Mouse (Mus musculus) midbrain, embryonic 13.5 days (tissue): Measurements from ENCODE around the gene Ccdc169. TPM values are rescaled to one million over a fixed set of nuclear protein-coding genes. Genes with fewer than 3 reads are reported as not detected.
"Not testable (repeated sequence)": the region's sequence is repeated elsewhere in the genome, so short reads cannot be mapped to it uniquely, and the experiment has no call there.

Experiments used
- ATAC-seq: fragments of 200-750 bp; cut with Nextera tagmentation; 2 replicates; pipeline ENCODE4 v1.8.0; 2017; ENCODE audit warnings: mild to moderate bottlenecking, moderate TSS enrichment, moderate library complexity
- H3K27ac ChIP-seq: fragments of 300-500 bp; sonication (generic); 2 replicates; pipeline ENCODE4 v1.5.1; 2015; ENCODE audit warnings: inconsistent platforms, mild to moderate bottlenecking, moderate library complexity
- H3K27me3 ChIP-seq: fragments of 300-500 bp; sonication (generic); 2 replicates; pipeline ENCODE4 v1.6.1; 2015; ENCODE audit warnings: mild to moderate bottlenecking, inconsistent platforms
- H3K36me3 ChIP-seq: fragments of 300-500 bp; sonication (generic); 2 replicates; pipeline ENCODE4 v1.6.1; 2015; ENCODE audit warnings: mild to moderate bottlenecking, inconsistent platforms
- H3K4me1 ChIP-seq: fragments of 300-500 bp; sonication (generic); replicated peaks from 2 replicates; pipeline ENCODE4 v1.6.1; 2015; ENCODE audit warnings: inconsistent platforms
- H3K4me2 ChIP-seq: fragments of 300-500 bp; sonication (generic); replicated peaks from 2 replicates; pipeline ENCODE4 v1.6.1; 2015; ENCODE audit warnings: moderate library complexity, mild to moderate bottlenecking, inconsistent platforms
- H3K4me3 ChIP-seq: fragments of 300-500 bp; sonication (generic); replicated peaks from 2 replicates; pipeline ENCODE4 v1.5.1; 2015; ENCODE audit warnings: mild to moderate bottlenecking, inconsistent platforms
- H3K9ac ChIP-seq: fragments of 300-500 bp; sonication (generic); replicated peaks from 2 replicates; pipeline ENCODE4 v1.6.1; 2015; ENCODE audit warnings: mild to moderate bottlenecking, inconsistent platforms
- H3K9me3 ChIP-seq: fragments of 300-500 bp; sonication (generic); 2 replicates; pipeline ENCODE4 v1.6.1; 2016; ENCODE audit warnings: mild to moderate bottlenecking, inconsistent platforms
- WGBS: fragments of 180-500 bp; shearing (Covaris S2); methylation state at CpG from one replicate; pipeline ENCODE4 v1.1.7; 2015; 5-methylcytosine and 5-hydroxymethylcytosine counted together
- polyA plus RNA-seq: library from polyadenylated mRNA; unstranded; fragments of >200 nt; fragmentation: Nextera tagmentation; extraction: Ambion mirVana; gene quantifications from 2 replicates; pipeline ENCODE4 v1.2.1, GENCODE M21; 2015

Gene Ccdc169
- polyA plus RNA-seq, 1 experiment from 2014 or later: 0.05 TPM

DNA sequence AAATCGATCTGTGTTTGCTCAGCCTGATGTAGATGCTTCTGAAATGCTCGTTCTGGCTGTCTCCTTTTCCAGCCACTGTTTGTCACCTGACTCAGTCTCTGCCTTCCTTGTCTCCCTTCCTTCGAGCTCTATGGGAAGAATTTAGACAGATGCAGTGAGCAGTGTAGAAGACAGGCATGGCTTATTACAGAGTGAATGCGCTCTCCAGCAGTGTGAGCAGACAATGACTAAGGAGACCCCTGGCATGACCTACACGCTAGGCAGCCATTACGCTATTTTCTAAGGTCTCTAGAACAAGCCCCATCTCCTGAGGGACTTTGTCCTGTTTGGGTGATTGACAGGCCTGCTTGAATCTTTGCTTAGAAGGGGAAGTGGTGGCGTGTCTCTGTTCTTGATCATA lies 24.0 kb downstream of the Ccdc169 start:
- Histone ChIP-seq H3K4me3 (no peak overlapping the region), H3K27me3 (no peaks in the 10 kb centered on the region), H3K4me1 (peaks cover 16% of the 10 kb centered on the region), H3K36me3 (no peaks in the 10 kb centered on the region), H3K27ac (peak overlapping the region; percentile 30), H3K9ac (no peak overlapping the region), H3K9me3 (no peaks in the 10 kb centered on the region), H3K4me2 (no peak overlapping the region)
- WGBS: 38% methylated on average over 7 of the region's 7 CpGs
- peak; percentile 83 for ATAC-seq

DNA sequence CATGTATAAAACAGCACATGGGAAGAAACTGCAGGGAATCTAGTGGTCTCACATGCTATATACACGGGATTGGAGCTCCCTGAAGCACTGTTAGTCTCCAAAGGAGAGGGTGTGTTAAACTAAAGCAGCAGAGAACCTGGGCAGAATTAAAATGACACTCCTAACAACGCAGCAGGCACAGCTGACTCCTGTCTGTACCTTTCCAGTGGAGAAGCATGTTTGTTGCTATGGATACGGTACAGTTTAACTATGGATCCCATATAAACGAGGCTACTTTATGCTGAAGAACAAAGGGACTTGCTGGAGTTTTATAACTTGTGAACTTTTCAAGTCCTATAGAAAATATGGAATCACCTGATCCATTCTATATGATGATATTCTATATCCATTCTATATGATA lies 26.4 kb downstream of the Ccdc169 start:
- no peaks in the 10 kb centered on the region for H3K27me3 ChIP-seq
- no peaks in the 10 kb centered on the region for H3K36me3 ChIP-seq
- no peak overlapping the region for H3K4me2 ChIP-seq
- H3K9ac ChIP-seq: no peak overlapping the region
- H3K9me3 ChIP-seq: no peaks in the 10 kb centered on the region
- H3K4me1 ChIP-seq: 0 out of 2 replicates have a peak, but pooled peaks cover 8% of the 10 kb centered on the region
- WGBS: 72% methylated on average over 4 of the region's 4 CpGs
- ATAC-seq: no peak
- no peak overlapping the region for H3K27ac ChIP-seq
- no peak overlapping the region for H3K4me3 ChIP-seq

- ATAC-seq: no peak
- 73% methylated on average over 3 of the region's 3 CpGs for WGBS
- H3K36me3 ChIP-seq: no peaks in the 10 kb centered on the region
- no peak overlapping the region for H3K9ac ChIP-seq
- no peaks in the 10 kb centered on the region for H3K4me1 ChIP-seq
- no peak overlapping the region for H3K4me2 ChIP-seq
- no peaks in the 10 kb centered on the region for H3K27me3 ChIP-seq
- no peaks in the 10 kb centered on the region for H3K9me3 ChIP-seq
- no peak overlapping the region for H3K4me3 ChIP-seq
- no peak overlapping the region for H3K27ac ChIP-seq
Observed at GRCm38 (mm10) chr3:55172478-55172877, 35.3 kb downstream of the Ccdc169 start.

DNA sequence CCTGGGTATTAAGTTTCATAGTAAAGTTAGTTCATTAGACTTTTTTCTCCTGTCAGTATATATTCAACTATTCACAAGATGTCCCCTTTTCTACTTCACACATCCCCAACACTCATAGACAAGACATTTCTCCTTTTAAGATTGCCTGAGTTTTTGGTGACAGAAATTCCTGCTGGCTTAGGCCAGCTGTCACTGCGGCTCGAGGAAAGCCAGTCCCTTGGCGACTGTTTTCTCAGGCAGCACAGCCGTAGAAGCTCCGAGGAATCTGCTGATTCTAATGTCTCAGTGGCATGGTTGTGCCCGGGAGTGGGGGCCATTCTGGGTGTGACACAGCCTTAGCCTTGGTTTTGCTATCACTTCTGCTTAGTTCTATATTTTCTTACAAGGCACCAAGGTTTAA lies 40.1 kb downstream of the Ccdc169 start:
- H3K36me3 ChIP-seq: no peaks in the 10 kb centered on the region
- no peak overlapping the region for H3K4me2 ChIP-seq
- H3K4me3 ChIP-seq: no peak overlapping the region
- H3K27ac ChIP-seq: no peak overlapping the region
- H3K9ac ChIP-seq: no peak overlapping the region
- no peaks in the 10 kb centered on the region for H3K9me3 ChIP-seq
- 54% methylated on average over 6 of the region's 6 CpGs for WGBS
- H3K4me1 ChIP-seq: peaks cover 5% of the 10 kb centered on the region; the same call in 1 of the 2 replicates
- no peak for ATAC-seq
- H3K27me3 ChIP-seq: no peaks in the 10 kb centered on the region

- no peak within 1 kb of the TSS for H3K9ac ChIP-seq
- WGBS: 94% methylated on average over 22 of the region's 22 CpGs
- no peak within 1 kb of the TSS for H3K4me2 ChIP-seq
- no peak within 1 kb of the TSS for H3K27ac ChIP-seq
- no peaks in the 10 kb centered on the region for H3K9me3 ChIP-seq
- ATAC-seq: peak; percentile 34; the same call in 1 of the 2 replicates
- peaks cover 8% of the 10 kb centered on the region; the same call in 1 of the 2 replicates for H3K4me1 ChIP-seq
- H3K27me3 ChIP-seq: no peaks in the 10 kb centered on the region
- no peaks in the 10 kb centered on the region for H3K36me3 ChIP-seq
- no peak within 1 kb of the TSS for H3K4me3 ChIP-seq
Observed at GRCm38 (mm10) chr3:55181766-55182165, 44.6 kb downstream of the Ccdc169 start, which contains the start of gene Sohlh2. Gene Sohlh2, plus strand, starts transcription at chr3:55182028.

GRCm38 (mm10) chr3:55191668-55192067 lies 54.5 kb downstream of the Ccdc169 start:
- Histone ChIP-seq H3K9me3 (no peaks in the 10 kb centered on the region), H3K27ac (no peak overlapping the region), H3K4me2 (no peak overlapping the region), H3K36me3 (no peaks in the 10 kb centered on the region), H3K4me3 (no peak overlapping the region), H3K4me1 (no peaks in the 10 kb centered on the region), H3K27me3 (no peaks in the 10 kb centered on the region), H3K9ac (no peak overlapping the region)
- ATAC-seq: no peak
- WGBS: 91% methylated on average over 4 of the region's 4 CpGs

GRCm38 (mm10) chr3:55193351-55193750 lies 56.2 kb downstream of the Ccdc169 start:
- H3K4me1 ChIP-seq: no peaks in the 10 kb centered on the region
- no peaks in the 10 kb centered on the region for H3K9me3 ChIP-seq
- no peak overlapping the region for H3K27ac ChIP-seq
- ATAC-seq: no peak
- H3K4me3 ChIP-seq: no peak overlapping the region
- H3K27me3 ChIP-seq: no peaks in the 10 kb centered on the region
- no peak overlapping the region for H3K9ac ChIP-seq
- H3K36me3 ChIP-seq: no peaks in the 10 kb centered on the region
- WGBS: 56% methylated on average over 2 of the region's 2 CpGs
- H3K4me2 ChIP-seq: no peak overlapping the region

DNA sequence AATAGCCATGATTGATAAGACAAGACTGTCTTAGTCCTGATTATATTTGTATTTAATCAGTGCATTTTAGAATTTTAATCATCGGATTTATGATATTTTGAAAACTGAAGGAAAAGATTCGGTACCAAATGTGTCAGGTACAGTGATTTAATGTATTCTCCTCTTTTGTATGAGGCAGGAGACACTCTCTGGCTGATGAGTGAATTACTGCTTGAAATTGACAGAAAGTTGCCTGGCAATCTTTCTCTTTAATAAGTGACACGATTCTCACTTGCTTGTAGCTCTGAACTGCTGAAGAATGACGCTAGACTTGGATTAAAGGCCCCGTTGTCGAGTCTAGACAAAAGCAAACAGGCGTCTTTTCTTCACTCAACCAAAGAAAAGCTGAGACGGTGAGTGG lies 57.7 kb downstream of the Ccdc169 start:
- no peaks in the 10 kb centered on the region for H3K27me3 ChIP-seq
- no peaks in the 10 kb centered on the region for H3K9me3 ChIP-seq
- no peak for ATAC-seq
- no peak overlapping the region for H3K4me3 ChIP-seq
- no peaks in the 10 kb centered on the region for H3K4me1 ChIP-seq
- no peaks in the 10 kb centered on the region for H3K36me3 ChIP-seq
- no peak overlapping the region for H3K4me2 ChIP-seq
- H3K27ac ChIP-seq: no peak overlapping the region
- H3K9ac ChIP-seq: no peak overlapping the region
- WGBS: 51% methylated on average over 8 of the region's 8 CpGs

GRCm38 (mm10) chr3:55195581-55196327 lies 58.6 kb downstream of the Ccdc169 start:
- WGBS: 90% methylated on average over 5 of the region's 5 CpGs
- Histone ChIP-seq H3K4me3 (no peak overlapping the region), H3K27ac (no peak overlapping the region), H3K4me1 (no peaks in the 10 kb centered on the region), H3K9me3 (no peaks in the 10 kb centered on the region), H3K27me3 (no peaks in the 10 kb centered on the region), H3K4me2 (no peak overlapping the region), H3K36me3 (no peaks in the 10 kb centered on the region), H3K9ac (no peak overlapping the region)
- ATAC-seq: no peak

DNA sequence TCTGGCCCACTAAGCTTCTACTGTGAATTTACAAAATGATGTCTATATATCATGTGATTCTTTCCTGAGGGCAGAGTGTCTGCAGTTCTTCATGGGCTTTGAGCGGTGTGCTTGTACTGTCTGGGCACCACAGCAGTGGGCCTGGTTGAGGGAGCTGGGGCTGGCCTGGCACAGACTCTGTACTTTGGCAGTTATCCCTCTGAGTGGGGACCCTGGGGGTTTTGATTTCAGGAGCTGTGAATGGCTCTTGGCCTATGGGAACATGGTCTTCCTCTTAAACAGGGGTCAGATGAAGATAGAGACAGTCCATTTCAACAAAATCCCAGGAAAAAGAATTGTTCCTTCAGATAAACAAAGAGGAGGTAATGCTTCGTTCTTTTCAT lies 59.2 kb downstream of the Ccdc169 start:
- 92% methylated on average over 2 of the region's 2 CpGs for WGBS
- Histone ChIP-seq H3K4me3 (no peak overlapping the region), H3K4me1 (no peaks in the 10 kb centered on the region), H3K36me3 (no peaks in the 10 kb centered on the region), H3K9me3 (no peaks in the 10 kb centered on the region), H3K27ac (no peak overlapping the region), H3K9ac (no peak overlapping the region), H3K4me2 (no peak overlapping the region), H3K27me3 (no peaks in the 10 kb centered on the region)
- ATAC-seq: no peak

GRCm38 (mm10) chr3:55203621-55204020 lies 66.5 kb downstream of the Ccdc169 start:
- not testable (repeated sequence) for ATAC-seq, H3K27me3 ChIP-seq, H3K9me3 ChIP-seq, H3K27ac ChIP-seq, H3K4me2 ChIP-seq, H3K9ac ChIP-seq, H3K36me3 ChIP-seq, H3K4me3 ChIP-seq
- peaks cover 12% of the 10 kb centered on the region for H3K4me1 ChIP-seq
- WGBS: 88% methylated on average over 11 of the region's 11 CpGs

DNA sequence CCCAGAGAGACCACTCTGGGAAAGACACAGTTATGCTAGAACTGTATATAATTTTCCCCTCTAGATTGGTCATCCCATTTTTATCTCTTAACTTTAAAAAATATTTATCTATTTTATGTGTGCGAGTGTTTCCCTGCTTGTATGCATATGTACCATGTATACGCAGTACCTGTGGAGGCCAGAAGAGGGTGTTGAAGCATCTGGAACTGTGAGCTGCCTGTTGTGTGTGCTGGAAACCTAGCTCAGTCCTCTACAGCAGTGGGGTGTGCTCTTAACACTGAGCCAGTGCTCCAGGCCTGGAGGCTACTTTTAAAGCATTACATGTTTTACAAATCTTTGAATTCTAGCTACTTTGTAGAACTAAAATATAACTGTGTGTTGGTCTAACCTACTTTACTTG lies 69.3 kb downstream of the Ccdc169 start:
- Histone ChIP-seq H3K27ac (no peak overlapping the region), H3K4me1 (peaks cover 12% of the 10 kb centered on the region), H3K9ac (no peak overlapping the region), H3K4me3 (no peak overlapping the region), H3K4me2 (no peak overlapping the region), H3K36me3 (no peaks in the 10 kb centered on the region), H3K9me3 (no peaks in the 10 kb centered on the region), H3K27me3 (no peaks in the 10 kb centered on the region)
- no peak for ATAC-seq
- 95% methylated on average over 2 of the region's 2 CpGs for WGBS

GRCm38 (mm10) chr3:55207665-55208064 lies 70.5 kb downstream of the Ccdc169 start:
- Histone ChIP-seq H3K36me3 (no peaks in the 10 kb centered on the region), H3K4me1 (peaks cover 16% of the 10 kb centered on the region), H3K9ac (no peak overlapping the region), H3K4me2 (no peak overlapping the region), H3K9me3 (no peaks in the 10 kb centered on the region), H3K27me3 (no peaks in the 10 kb centered on the region), H3K4me3 (no peak overlapping the region), H3K27ac (no peak overlapping the region)
- WGBS: 53% methylated on average over 6 of the region's 6 CpGs
- ATAC-seq: no peak
